Mouse (Mus musculus): ENCODE data around the gene Icam4. TPM values are rescaled to one million over a fixed set of nuclear protein-coding genes. Genes with fewer than 3 reads are reported as not detected.

The Icam4 gene
- total and polyA plus RNA-seq, 3 experiments: 193 to 268 (median 260) TPM

- Histone ChIP-seq H3K79me2 (ENCODE audit: control insufficient read depth, insufficient read depth, low read length, poor library complexity) (peaks cover under 1% of the 10 kb centered on the region; the same call in 1 of the 2 replicates), H3K4me1 (ENCODE audit: control insufficient read depth in 1 of 2, insufficient read depth in 2 of 2, low read length in 2 of 2) (peaks cover 2 to 14% of the 10 kb centered on the region in 2 experiments), H3K27me3 (ENCODE audit: control insufficient read depth in 1 of 2, insufficient read depth in 2 of 2, low read length in 2 of 2) (no peaks in the 10 kb centered on the region), H3K36me3 (ENCODE audit: control insufficient read depth in 1 of 2, insufficient read depth in 2 of 2, low read length in 2 of 2) (peaks cover 0 to 9% of the 10 kb centered on the region in 2 experiments; a peak in 2 of 4 replicates), H3K9me3 (replicated peaks; ENCODE audit: insufficient read depth, low read length) (no peaks in the 10 kb centered on the region), H3K4me3 (ENCODE audit: control insufficient read depth in 1 of 2, insufficient read depth in 1 of 2, low read depth in 2 of 2, low read length in 2 of 2) (no peak overlapping the region), H3K9ac (ENCODE audit: control insufficient read depth, low read depth, low read length, poor library complexity, severe bottlenecking) (no peak overlapping the region), H3K27ac (ENCODE audit: control insufficient read depth, low read depth, low read length) (no peak overlapping the region)
- TF ChIP-seq MAFK (IDR thresholded peaks at IDR 0.05; ENCODE audit: borderline replicate concordance, low read depth, low read length): no peak
- no peak for TF ChIP-seq MYC (IDR thresholded peaks at IDR 0.05; ENCODE audit: low read depth, low read length)
- no peak for TF ChIP-seq USF2 (IDR thresholded peaks at IDR 0.05; ENCODE audit: borderline replicate concordance in 1 of 2, insufficient read depth in 1 of 2, low read depth in 1 of 2, low read length in 2 of 2)
- no peak for TF ChIP-seq CHD1 (IDR thresholded peaks at IDR 0.05; ENCODE audit: low read depth, low read length)
- no peak for TF ChIP-seq ELF1 (IDR thresholded peaks at IDR 0.05; ENCODE audit: low read depth, low read length)
- no peak for TF ChIP-seq JUND (IDR thresholded peaks at IDR 0.05; ENCODE audit: low read depth, low read length)
- TF ChIP-seq SMC3 (IDR thresholded peaks at IDR 0.05; ENCODE audit: low read depth, low read length): no peak
- no peak for TF ChIP-seq ETS1 (IDR thresholded peaks at IDR 0.05; ENCODE audit: low read depth, low read length)
- TF ChIP-seq RCOR1 (IDR thresholded peaks at IDR 0.05; ENCODE audit: low read depth, low read length): no peak
- no peak for TF ChIP-seq E2F4 (IDR thresholded peaks at IDR 0.05; ENCODE audit: borderline replicate concordance, low read depth, low read length)
- no peak for DNase-seq (ENCODE audit: low read depth, low spot score)
Measured at GRCm38 (mm10) chr9:21022288-21022687, 6.9 kb upstream of the Icam4 start.

DNA sequence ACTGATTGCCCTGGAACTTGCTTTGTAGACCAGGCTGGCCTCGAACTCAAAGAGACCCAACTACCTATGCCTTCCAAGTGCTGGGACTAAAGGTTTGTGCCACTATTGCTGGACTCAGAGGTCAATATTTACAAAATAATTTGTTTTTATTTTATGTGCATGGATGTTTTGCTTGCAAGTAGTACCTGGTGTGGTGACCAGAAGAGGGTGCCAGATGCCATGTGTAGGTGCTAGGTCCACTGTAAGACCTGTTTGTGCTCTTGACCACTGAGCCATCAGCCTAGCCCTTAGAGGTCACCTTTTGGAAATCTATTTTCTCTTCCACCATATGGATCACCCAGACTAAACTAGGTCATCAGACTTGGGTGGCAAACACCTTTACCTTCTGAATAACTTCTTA is 6.4 kb upstream of the Icam4 start:
- Histone ChIP-seq H3K79me2 (ENCODE audit: control insufficient read depth, insufficient read depth, low read length, poor library complexity) (no peaks in the 10 kb centered on the region), H3K9me3 (replicated peaks; ENCODE audit: insufficient read depth, low read length) (no peaks in the 10 kb centered on the region), H3K27me3 (ENCODE audit: control insufficient read depth in 1 of 2, insufficient read depth in 2 of 2, low read length in 2 of 2) (no peaks in the 10 kb centered on the region), H3K27ac (ENCODE audit: control insufficient read depth, low read depth, low read length) (no peak overlapping the region), H3K36me3 (ENCODE audit: control insufficient read depth in 1 of 2, insufficient read depth in 2 of 2, low read length in 2 of 2) (peaks cover 0 to 8% of the 10 kb centered on the region in 2 experiments; a peak in 2 of 4 replicates), H3K9ac (ENCODE audit: control insufficient read depth, low read depth, low read length, poor library complexity, severe bottlenecking) (no peak overlapping the region), H3K4me1 (ENCODE audit: control insufficient read depth in 1 of 2, insufficient read depth in 2 of 2, low read length in 2 of 2) (peaks cover 0 to 14% of the 10 kb centered on the region in 2 experiments; a peak in 2 of 4 replicates), H3K4me3 (ENCODE audit: control insufficient read depth in 1 of 2, insufficient read depth in 1 of 2, low read depth in 2 of 2, low read length in 2 of 2) (no peak overlapping the region)
- TF ChIP-seq CTCF (IDR thresholded peaks at IDR 0.05 in 2 of 3, conservative IDR thresholded peaks at IDR 0.05 in 1 of 3; ENCODE audit: control insufficient read depth in 1 of 3, insufficient read depth in 1 of 3, low read depth in 2 of 3, low read length in 3 of 3, poor library complexity in 1 of 3, severe bottlenecking in 1 of 3) (peak in 1 of 3 experiments; percentile 23; a peak in 1 of 6 replicates), NELFE (IDR thresholded peaks at IDR 0.05; ENCODE audit: low read depth, low read length) (no peak), JUND (IDR thresholded peaks at IDR 0.05; ENCODE audit: low read depth, low read length) (no peak)
- no peak for DNase-seq (ENCODE audit: low read depth, low spot score)

DNA sequence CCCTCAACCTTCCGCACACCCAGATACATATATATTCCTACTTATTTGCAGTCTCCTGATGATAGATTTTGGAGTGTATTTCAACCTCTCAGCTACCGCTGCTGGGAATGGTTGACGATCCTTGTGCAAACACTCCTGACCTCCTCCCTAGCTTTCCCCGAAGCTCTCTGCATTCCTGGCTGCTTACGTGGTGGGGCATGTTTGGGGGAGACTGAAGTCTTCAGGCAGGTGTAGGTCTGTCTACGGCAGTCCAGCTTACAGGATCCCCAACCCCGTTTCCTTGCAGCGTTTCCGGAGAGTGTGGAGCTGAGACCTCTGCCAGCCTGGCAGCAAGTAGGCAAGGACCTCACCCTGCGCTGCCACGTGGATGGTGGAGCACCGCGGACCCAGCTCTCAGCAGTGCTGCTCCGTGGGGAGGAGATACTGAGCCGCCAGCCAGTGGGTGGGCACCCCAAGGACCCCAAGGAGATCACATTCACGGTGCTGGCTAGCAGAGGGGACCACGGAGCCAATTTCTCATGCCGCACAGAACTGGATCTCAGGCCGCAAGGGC is 3.8 kb upstream of the Icam4 start:
- Histone ChIP-seq H3K4me3 (ENCODE audit: control insufficient read depth in 1 of 2, insufficient read depth in 1 of 2, low read depth in 2 of 2, low read length in 2 of 2) (no peak overlapping the region), H3K9ac (ENCODE audit: control insufficient read depth, low read depth, low read length, poor library complexity, severe bottlenecking) (no peak overlapping the region), H3K27me3 (ENCODE audit: control insufficient read depth in 1 of 2, insufficient read depth in 2 of 2, low read length in 2 of 2) (no peaks in the 10 kb centered on the region), H3K36me3 (ENCODE audit: control insufficient read depth in 1 of 2, insufficient read depth in 2 of 2, low read length in 2 of 2) (peaks cover 0 to 17% of the 10 kb centered on the region in 2 experiments; a peak in 2 of 4 replicates), H3K4me1 (ENCODE audit: control insufficient read depth in 1 of 2, insufficient read depth in 2 of 2, low read length in 2 of 2) (peaks cover 13 to 19% of the 10 kb centered on the region in 2 experiments), H3K79me2 (ENCODE audit: control insufficient read depth, insufficient read depth, low read length, poor library complexity) (peaks cover 12% of the 10 kb centered on the region), H3K27ac (ENCODE audit: control insufficient read depth, low read depth, low read length) (no peak overlapping the region), H3K9me3 (replicated peaks; ENCODE audit: insufficient read depth, low read length) (no peaks in the 10 kb centered on the region)
- DNase-seq (ENCODE audit: low read depth, low spot score): no peak
- no peak for TF ChIP-seq CHD2 (IDR thresholded peaks at IDR 0.05; ENCODE audit: low read length)
- TF ChIP-seq GATA1 (IDR thresholded peaks at IDR 0.05; ENCODE audit: low read depth, low read length): no peak
- TF ChIP-seq MAZ (IDR thresholded peaks at IDR 0.05; ENCODE audit: low read depth, low read length): no peak
- no peak for TF ChIP-seq SIN3A (IDR thresholded peaks at IDR 0.05; ENCODE audit: low read length)
- TF ChIP-seq RAD21 (IDR thresholded peaks at IDR 0.05; ENCODE audit: low read depth, low read length): no peak
- TF ChIP-seq ZC3H11A (IDR thresholded peaks at IDR 0.05; ENCODE audit: low read depth, low read length): no peak
- TF ChIP-seq MYB (IDR thresholded peaks at IDR 0.05; ENCODE audit: low read depth, low read length): no peak
- TF ChIP-seq RCOR1 (IDR thresholded peaks at IDR 0.05; ENCODE audit: low read depth, low read length): no peak
- TF ChIP-seq E2F4 (IDR thresholded peaks at IDR 0.05; ENCODE audit: borderline replicate concordance, low read depth, low read length): no peak
- no peak for TF ChIP-seq MAX (IDR thresholded peaks at IDR 0.05; ENCODE audit: low read length)
- no peak for TF ChIP-seq POLR2AphosphoS2 (IDR thresholded peaks at IDR 0.05; ENCODE audit: low read length)
- TF ChIP-seq CTCF (IDR thresholded peaks at IDR 0.05 in 2 of 3, conservative IDR thresholded peaks at IDR 0.05 in 1 of 3; ENCODE audit: control insufficient read depth in 1 of 3, insufficient read depth in 1 of 3, low read depth in 2 of 3, low read length in 3 of 3, poor library complexity in 1 of 3, severe bottlenecking in 1 of 3): no peak
- TF ChIP-seq JUND (IDR thresholded peaks at IDR 0.05; ENCODE audit: low read depth, low read length): no peak
- TF ChIP-seq EP300 (IDR thresholded peaks at IDR 0.05; ENCODE audit: low read depth in 1 of 2, low read length in 2 of 2): no peak
